Mouse (Mus musculus) brain, embryonic 14.5 days (tissue): ENCODE data around the gene Txn2. TPM values are rescaled to one million over a fixed set of nuclear protein-coding genes. Genes with fewer than 3 reads are reported as not detected.

Source experiments
- DNase-seq: peaks from one replicate; pipeline ENCODE4 v3.0.0-alpha.2; 2011; ENCODE audit warnings: low read depth
- CTCF ChIP-seq: fragments of 200-500 bp; IDR thresholded peaks from 2 replicates; pipeline ENCODE4 v1.5.1; 2012; ENCODE audit warnings: inconsistent platforms, mild to moderate bottlenecking, moderate library complexity, borderline replicate concordance; ENCODE audit not compliant: insufficient read depth, insufficient read length; ENCODE audit errors: extremely low read depth
- POLR2A ChIP-seq: fragments of 200-500 bp; IDR thresholded peaks from 2 replicates; pipeline ENCODE4 v1.6.1; 2012; ENCODE audit warnings: mild to moderate bottlenecking, inconsistent platforms, borderline replicate concordance; ENCODE audit not compliant: poor library complexity, insufficient read depth, insufficient read length, severe bottlenecking; ENCODE audit errors: extremely low read depth
- polyA plus RNA-seq: library from polyadenylated mRNA; depleted of rRNA; stranded (reverse); fragments of >200 nt; gene quantifications from 2 replicates; pipeline ENCODE4 v1.2.3, GENCODE M21; 2012

Gene Txn2
- polyA plus RNA-seq, 1 experiment = 163 TPM

GRCm38 (mm10) chr15:77894926-77895325 lies 33.9 kb downstream of the Txn2 start:
- no peak for DNase-seq
- TF ChIP-seq CTCF = no peak
- TF ChIP-seq POLR2A = no peak

- no peak for DNase-seq
- TF ChIP-seq POLR2A (no peak), CTCF (no peak)
Measured at GRCm38 (mm10) chr15:77893292-77893691, 35.5 kb downstream of the Txn2 start.

GRCm38 (mm10) chr15:77892420-77892819 lies 36.4 kb downstream of the Txn2 start:
- DNase-seq = no peak
- no peak for TF ChIP-seq CTCF
- no peak for TF ChIP-seq POLR2A

- peak; percentile 18 for DNase-seq
- TF ChIP-seq POLR2A (no peak), CTCF (no peak)
Measured at GRCm38 (mm10) chr15:77891766-77892165, 37.0 kb downstream of the Txn2 start.

- no peak for DNase-seq
- no peak for TF ChIP-seq POLR2A
- no peak for TF ChIP-seq CTCF
Measured at GRCm38 (mm10) chr15:77889761-77890422, 38.9 kb downstream of the Txn2 start.

- DNase-seq = no peak
- TF ChIP-seq POLR2A = no peak
- TF ChIP-seq CTCF = no peak
Measured at GRCm38 (mm10) chr15:77888286-77888685, 40.5 kb downstream of the Txn2 start.

GRCm38 (mm10) chr15:77887093-77887488 lies 41.7 kb downstream of the Txn2 start:
- no peak for DNase-seq
- TF ChIP-seq CTCF (no peak), POLR2A (no peak)

GRCm38 (mm10) chr15:77886369-77887092 lies 42.3 kb downstream of the Txn2 start:
- no peak for DNase-seq
- no peak for TF ChIP-seq CTCF
- no peak for TF ChIP-seq POLR2A

GRCm38 (mm10) chr15:77885945-77886344 lies 42.9 kb downstream of the Txn2 start:
- DNase-seq = no peak
- TF ChIP-seq CTCF = no peak
- no peak for TF ChIP-seq POLR2A

- DNase-seq = no peak
- TF ChIP-seq CTCF = no peak
- TF ChIP-seq POLR2A = no peak
Measured at GRCm38 (mm10) chr15:77885159-77885558, 43.6 kb downstream of the Txn2 start.

- no peak for DNase-seq
- TF ChIP-seq CTCF (no peak), POLR2A (no peak)
Measured at GRCm38 (mm10) chr15:77883697-77884010, 45.2 kb downstream of the Txn2 start.

- TF ChIP-seq CTCF (no peak), POLR2A (no peak)
- DNase-seq = peak; percentile 23
Measured at GRCm38 (mm10) chr15:77882797-77883696, 45.8 kb downstream of the Txn2 start.

GRCm38 (mm10) chr15:77882297-77882696 lies 46.5 kb downstream of the Txn2 start:
- no peak for TF ChIP-seq POLR2A
- no peak for TF ChIP-seq CTCF
- no peak for DNase-seq
